Mouse (Mus musculus) ES-E14 (cell line): ENCODE data around the gene Gm28053.

ENCODE experiments used
- CHD2 ChIP-seq: IDR thresholded peaks from 2 replicates; pipeline ENCODE4 v1.6.1; 2014; ENCODE audit warnings: mild to moderate bottlenecking, low read depth, low read length, inconsistent platforms
- HCFC1 ChIP-seq: IDR thresholded peaks from 2 replicates; pipeline ENCODE4 v1.6.1; 2012; ENCODE audit warnings: low read length, inconsistent platforms, borderline replicate concordance; ENCODE audit not compliant: insufficient read depth
- MAFK ChIP-seq: IDR thresholded peaks from 2 replicates; pipeline ENCODE4 v1.6.1; 2014; ENCODE audit warnings: mild to moderate bottlenecking, low read depth, low read length, inconsistent platforms; ENCODE audit not compliant: insufficient read depth
- ZC3H11A ChIP-seq: IDR thresholded peaks from 2 replicates; pipeline ENCODE4 v1.6.1; 2012; ENCODE audit warnings: low read depth, mild to moderate bottlenecking, inconsistent platforms, low read length, borderline replicate concordance
- ZNF384 ChIP-seq: IDR thresholded peaks from 2 replicates; pipeline ENCODE4 v1.6.1; 2012; ENCODE audit warnings: low read depth, low read length, inconsistent platforms

- TF ChIP-seq ZC3H11A, result no peak
- TF ChIP-seq MAFK, result no peak
- no peak for TF ChIP-seq ZNF384
- TF ChIP-seq HCFC1, result no peak
- no peak for TF ChIP-seq CHD2
These were observed at the start of gene Gm28053, which contains the start of gene Gimap7 for GRCm38 (mm10) chr6:48718455-48718854.
